Mouse (Mus musculus) activated CD4-positive, CD25-positive, alpha-beta regulatory T cell, adult 4 months (primary cell): ENCODE data around the gene Pla2g3. TPM values are rescaled to one million over a fixed set of nuclear protein-coding genes. Genes with fewer than 3 reads are reported as not detected.

Source experiments
- ATAC-seq: one replicate; pipeline ENCODE4 v1.8.0; 2017
- polyA plus RNA-seq, 2 experiments: library from polyadenylated mRNA; unstranded; fragments of 100-300 nt; shearing (Covaris generic); gene quantifications; one replicate each; pipeline ENCODE4 v1.2.1; 2017

Gene Pla2g3
- polyA plus RNA-seq, 2 experiments from 2014 or later = 0.22 to 0.42 TPM

GRCm38 (mm10) chr11:3521339-3522224 lies 33.5 kb downstream of the Pla2g3 start:
- no peak for ATAC-seq

DNA sequence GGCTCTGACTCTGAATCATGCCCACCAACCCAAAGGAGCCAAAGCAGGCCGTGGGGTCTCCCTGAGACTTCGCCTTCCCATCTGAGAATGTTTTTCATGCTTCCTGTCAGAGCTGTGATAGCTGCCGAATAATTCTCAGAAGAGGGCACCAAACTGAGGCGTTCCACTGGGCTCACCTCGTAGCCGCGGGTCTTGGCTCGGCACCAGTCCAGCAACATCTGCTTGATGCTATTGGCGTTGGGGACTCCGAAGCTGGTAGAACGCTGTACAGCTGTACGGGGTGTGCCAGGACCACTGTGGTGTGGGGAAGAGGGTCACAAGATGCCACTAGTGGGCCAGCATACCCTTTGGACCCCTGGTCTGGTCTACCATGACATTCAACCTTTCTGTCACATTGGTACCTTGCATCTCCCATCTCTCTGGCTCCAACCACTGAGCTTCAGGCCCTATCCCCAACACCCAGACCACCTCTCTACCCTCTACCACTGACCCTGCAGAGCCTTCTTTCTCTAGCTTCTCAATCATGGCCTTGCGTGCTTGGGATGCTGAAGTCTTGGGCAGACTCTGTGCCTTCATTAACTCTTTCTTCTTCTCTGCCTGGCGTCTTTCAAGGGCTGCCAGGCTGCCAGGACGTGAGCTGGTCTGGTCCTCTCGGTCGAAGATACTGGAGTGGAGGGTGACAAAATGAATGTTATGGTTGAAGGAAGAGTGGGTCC lies 34.4 kb downstream of the Pla2g3 start:
- ATAC-seq = no peak

DNA sequence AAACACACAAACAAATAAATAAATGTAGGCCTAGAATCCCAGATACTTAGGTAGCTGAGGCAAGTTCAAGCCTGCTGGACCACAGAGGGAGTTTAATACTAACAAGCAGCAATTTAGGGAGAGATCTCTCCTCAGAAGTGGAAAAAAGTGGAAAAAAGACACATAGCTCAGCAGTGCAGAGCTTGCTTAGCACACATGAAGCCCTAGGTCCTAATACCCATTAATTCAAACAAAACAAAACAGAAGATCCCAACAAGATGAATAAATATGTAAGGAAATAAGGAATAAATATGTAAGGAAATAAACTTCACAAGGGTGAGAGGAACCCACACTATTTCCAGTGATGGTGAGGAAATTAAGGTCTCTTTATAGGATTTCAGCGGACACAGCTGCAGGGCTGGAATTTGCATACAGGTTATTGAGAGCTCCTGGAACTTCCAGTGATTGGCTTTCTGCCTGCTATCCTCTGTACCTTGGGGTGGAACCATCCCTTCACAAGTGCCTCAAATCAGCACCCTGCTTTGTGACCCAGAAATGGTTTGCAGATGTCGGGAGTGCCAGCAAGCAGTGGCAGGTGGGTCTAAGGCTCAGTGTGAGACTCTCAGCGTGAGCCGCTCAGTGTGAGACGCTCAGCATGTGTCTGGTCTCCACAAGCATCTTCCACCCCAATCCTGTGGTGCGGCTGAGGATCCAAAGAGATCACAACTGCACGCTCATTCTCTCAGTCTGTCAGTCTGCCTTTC lies 35.9 kb downstream of the Pla2g3 start:
- ATAC-seq = no peak

DNA sequence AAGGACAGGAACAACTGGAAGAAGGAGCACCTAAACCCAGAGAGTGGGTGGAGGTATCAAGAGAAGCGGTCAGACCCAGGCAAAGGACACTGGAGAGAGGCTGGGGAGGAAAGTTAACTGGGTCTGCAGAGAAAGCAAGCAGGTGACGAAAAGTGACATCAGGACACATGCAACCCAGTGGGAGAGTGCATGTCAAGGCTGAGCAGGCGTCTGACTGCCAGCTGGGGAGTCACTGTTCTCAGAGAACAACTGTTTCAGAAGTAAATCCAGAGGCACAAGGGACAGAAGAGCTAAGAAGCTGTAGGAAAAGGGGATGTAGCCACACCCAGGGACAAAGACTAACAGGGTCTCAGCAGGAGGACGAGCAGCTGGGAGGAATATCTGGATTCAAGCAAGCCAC lies 37.5 kb downstream of the Pla2g3 start:
- ATAC-seq = no peak

- no peak for ATAC-seq
These were observed 38.1 kb downstream of the Pla2g3 start for GRCm38 (mm10) chr11:3526207-3526606.

DNA sequence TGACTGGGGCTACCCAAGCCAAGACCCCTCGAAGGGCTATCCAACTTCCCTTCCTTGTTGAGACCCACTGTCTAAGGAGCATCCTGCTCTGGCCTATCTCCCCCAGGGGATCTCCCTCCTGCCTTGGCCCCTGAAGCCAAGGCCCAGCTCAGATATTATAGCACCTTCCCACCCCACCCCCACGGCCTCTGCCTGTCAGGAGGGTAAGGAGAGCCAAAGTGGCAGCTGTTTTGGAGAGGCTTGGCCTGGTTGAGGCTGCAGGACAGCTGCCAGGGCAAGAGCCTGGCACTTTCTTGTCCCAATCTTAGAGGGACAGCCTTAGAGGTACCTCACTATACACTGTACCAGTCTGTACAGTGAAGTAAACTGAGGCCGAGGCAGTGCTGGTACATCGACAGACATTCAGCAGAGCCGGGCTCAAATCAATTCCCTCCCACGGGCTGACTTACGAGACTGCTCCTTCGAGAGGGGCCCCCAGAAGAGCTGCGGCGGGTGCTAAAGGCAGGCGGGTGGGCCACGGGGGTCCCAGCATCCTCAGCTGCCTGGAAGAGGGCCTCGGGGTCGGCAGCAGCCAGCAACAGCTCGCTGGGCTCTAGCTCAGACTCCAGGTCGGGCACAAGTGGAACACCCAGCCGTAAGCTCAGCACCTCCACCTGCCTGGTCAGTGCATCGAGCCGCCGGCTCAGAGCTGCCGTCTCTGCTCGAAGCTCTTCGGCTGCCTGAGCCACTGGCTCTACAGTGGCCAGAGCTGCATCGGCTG lies 39.1 kb downstream of the Pla2g3 start:
- ATAC-seq = no peak

DNA sequence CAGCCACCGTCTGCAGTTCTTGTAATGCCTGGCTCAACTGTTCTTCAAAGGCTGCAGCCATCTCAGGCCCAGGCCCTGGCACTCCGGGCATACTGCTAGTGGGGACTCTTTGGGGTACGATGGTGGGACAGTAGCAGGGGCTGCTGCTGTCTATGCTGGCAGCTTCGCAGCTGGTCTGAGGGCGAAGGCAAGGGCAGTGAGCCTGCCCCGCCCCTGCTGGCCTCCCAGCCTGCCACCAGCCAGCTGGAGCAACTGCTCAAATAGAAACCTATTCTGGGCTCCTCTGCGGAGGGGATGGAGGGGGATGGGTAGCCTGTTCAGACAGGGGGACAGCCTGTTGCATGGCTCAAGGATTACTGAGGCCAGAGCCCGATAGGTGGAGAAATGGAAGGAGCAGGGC lies 39.7 kb downstream of the Pla2g3 start:
- ATAC-seq = no peak

DNA sequence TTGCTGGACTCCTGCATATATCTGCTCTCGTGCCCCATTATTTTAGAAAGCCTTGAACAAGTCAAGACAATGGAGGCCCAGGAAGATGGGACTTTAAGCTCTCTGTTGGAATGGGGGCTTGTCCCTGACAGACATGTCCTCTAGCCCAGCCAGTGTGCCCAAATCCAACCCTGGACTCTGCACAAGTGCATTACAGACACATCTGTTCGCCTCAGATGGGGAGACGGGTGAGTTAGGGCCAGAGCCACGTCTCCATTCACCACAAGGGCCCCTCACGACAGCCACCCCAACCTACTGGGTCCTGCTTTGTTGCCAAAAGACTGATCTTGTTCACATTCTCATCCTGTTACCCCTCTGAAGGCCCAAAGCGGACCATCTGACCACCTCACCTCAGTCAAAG lies 40.1 kb downstream of the Pla2g3 start:
- no peak for ATAC-seq

- ATAC-seq = no peak
These were observed 41.6 kb downstream of the Pla2g3 start for GRCm38 (mm10) chr11:3529476-3530252.

DNA sequence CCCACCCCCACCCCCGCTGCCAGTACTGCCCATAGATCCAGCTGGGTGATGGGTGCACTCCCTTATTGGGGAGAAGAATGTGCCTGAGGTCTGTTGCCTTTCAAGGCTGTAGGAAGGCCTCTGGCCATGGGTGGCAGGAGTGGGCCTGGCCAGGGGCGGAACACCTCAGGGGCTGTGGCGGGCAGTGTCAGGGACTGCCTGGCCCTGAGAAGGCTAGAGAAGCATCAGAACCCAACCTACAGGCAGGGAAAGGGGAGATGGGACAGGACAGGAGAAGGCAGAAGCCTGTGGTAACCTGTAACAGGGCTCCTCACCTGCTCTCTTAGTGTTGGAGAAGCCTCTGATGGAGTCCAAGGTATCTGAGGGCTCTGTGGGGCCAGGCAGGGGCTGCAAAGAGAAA lies 42.6 kb downstream of the Pla2g3 start:
- ATAC-seq = no peak

DNA sequence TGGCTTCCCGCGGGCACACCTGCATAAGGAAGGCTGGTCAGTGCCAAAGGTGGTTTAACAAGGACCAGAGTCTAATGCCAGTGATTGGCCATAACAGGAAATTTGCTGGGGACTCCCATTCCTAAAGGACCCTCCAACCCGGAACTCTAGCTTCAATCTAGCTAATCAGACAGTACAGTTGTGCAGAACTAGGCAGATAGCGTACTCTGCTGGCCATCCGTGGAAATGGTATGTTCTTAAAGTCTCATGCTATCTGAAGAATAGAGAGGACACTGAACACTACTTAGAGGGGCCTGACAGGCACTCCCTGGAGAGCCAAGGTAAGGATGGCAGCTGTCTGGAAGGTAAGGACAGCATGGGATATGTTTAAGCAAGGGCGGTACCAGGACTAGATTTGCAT lies 43.5 kb downstream of the Pla2g3 start:
- ATAC-seq = no peak

GRCm38 (mm10) chr11:3532101-3532931 lies 44.2 kb downstream of the Pla2g3 start:
- ATAC-seq = no peak

- no peak for ATAC-seq
These were observed 45.4 kb downstream of the Pla2g3 start for GRCm38 (mm10) chr11:3533406-3533932.

DNA sequence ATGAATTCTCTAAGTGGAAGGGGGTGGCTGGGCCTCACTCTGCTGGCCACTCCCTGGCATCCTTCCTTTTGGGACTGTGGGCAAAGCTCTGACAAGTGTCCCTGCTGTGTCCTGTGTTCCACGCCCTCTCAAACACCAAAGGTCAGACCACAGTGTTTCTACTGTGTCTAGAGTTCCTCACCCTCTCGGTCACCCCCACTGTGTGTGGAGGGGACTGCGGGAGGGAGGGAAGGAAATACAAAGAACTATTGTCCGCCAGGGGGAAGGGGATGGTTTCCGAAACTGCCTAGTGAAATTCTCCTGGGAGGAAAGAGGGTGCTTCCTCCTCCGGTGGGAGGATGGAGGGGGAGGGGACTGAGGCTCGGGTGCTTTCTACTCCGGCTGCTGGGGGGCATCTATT lies 46.9 kb downstream of the Pla2g3 start:
- ATAC-seq = no peak

DNA sequence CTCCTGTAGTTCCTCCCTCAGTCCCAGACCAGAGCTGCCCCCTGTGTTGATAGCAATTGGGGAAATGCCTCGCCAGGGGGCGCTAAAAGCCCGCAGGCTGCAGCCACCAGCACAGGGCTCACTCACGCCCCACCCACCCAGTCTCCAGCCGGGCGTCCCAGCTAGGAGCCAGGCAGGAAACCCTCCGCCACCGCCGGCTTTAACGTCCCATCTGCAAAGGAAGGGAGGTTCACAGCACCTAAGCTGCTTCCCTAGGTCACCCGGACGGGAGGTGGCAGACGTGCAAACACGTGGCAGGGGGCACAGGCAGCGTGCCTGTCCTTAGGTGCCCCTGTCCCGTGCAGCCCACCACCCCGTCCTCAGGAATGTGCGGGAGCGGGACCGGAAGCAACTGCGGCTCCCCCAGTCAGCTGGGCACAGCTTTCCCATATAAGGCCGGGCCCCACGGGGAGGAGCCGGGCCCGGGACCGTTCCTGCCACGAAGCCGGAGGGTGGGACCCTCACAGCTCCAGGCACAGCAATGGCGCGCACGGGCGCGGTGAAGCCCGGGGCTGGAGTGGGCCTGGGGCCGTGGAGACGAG lies 47.4 kb downstream of the Pla2g3 start:
- peak; percentile 81 for ATAC-seq

GRCm38 (mm10) chr11:3536082-3536481 lies 48.0 kb downstream of the Pla2g3 start:
- ATAC-seq = no peak

GRCm38 (mm10) chr11:3536745-3537333 lies 48.8 kb downstream of the Pla2g3 start:
- ATAC-seq = no peak

DNA sequence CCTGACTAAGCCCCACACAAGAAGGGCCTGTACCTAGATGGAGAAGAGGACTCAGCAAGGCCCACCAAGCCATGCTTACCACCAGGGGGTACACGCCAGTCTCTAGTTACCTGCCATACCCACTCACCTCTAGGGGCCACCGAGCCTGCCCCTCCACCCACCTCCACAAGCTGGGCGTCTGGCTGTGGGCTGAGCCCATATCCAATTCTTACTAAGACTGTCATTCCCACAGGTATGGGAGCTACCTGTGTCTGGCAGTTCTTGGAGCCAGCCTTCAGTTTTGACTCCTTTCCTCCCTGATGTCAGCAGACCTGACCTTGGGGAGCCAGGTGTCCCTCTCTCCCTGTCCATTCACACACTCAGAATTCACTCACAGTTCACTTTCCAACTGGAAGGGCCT lies 49.6 kb downstream of the Pla2g3 start:
- ATAC-seq = no peak

DNA sequence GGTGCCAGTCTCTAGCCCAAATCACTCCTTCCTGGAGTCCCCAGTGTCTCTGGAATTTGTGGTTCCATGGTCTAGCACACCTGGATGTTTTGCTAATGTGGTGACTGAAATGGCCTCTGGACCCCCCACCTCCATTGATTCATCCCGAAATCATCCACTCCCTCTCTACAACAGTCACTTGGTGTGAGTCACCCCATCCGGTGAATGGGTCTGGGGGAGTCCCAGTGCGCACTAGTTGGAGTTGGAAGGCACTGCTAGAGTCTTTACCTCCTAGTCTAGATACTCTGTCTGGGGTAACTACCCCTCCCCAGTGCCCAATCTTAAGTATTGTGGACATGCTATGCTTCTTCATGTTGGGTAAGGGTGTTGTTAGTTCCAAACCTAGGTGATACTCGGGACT lies 50.3 kb downstream of the Pla2g3 start:
- ATAC-seq = no peak
